Mouse (Mus musculus): ENCODE measurements at regions not wholly inside any gene's neighbourhood (a gene's known extent, or its start where the extent isn't known, plus 50 kb on each side); places are given as distances from the start of the nearest gene placed in this dataset.

DNA sequence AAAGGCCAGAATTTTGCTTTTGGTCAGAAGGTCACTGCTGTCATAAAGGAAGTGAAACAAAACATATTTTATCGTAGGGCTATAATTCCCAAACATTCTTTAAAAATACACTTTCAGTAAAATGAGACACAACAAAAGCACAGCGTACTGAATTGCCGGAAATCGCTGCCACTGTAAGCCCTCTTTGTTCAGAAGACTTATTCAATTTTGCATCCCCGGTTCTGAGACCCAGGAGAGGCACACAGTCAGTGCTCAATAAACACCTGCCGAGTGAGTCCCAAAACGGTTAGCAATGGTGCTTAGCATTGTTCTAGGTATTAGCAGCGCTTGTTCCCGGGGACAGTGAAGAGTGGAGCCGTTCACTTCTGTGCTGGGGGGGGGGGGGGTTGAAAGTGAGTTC, 72.9 kb upstream of the Lmo2 start:
- H3K9ac ChIP-seq (ENCODE audit: low read depth, low read length): no peak overlapping the region
- H3K4me3 ChIP-seq (ENCODE audit: low read length): no peak overlapping the region
- 56% methylated on average over 10 of the region's 10 CpGs for WGBS
- peaks cover 7% of the 10 kb centered on the region for H3K4me1 ChIP-seq (ENCODE audit: control insufficient read depth, insufficient read depth, low read depth, low read length)
- no peak overlapping the region for H3K27ac ChIP-seq (ENCODE audit: low read depth, low read length)
- no peak for ATAC-seq
- no peaks in the 10 kb centered on the region for H3K9me3 ChIP-seq (ENCODE audit: control insufficient read depth, low read length)
- H3K36me3 ChIP-seq (ENCODE audit: control insufficient read depth, insufficient read depth, low read length): no peaks in the 10 kb centered on the region
- H3K4me2 ChIP-seq (ENCODE audit: low read length): no peak overlapping the region
- no peaks in the 10 kb centered on the region for H3K27me3 ChIP-seq (replicated peaks; ENCODE audit: control insufficient read depth, insufficient read depth, low read length)

DNA sequence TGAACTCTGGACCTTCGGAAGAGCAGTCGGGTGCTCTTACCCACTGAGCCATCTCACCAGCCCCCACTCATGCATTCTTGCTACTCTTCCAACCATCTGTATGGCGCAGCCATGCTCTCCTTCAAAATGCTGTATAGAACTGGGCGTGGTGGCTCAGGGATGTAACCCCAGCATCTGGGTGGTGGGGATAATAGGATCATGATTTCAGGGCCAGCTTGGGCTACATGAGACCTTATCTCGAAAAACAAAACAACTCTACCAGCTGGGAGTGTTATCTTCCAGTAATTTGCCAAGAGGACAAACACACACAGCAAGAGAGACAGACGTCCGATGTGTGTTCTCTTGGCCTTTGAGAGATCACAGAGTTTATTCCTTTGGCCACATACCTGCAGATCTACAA, 69.8 kb upstream of the Lmo2 start:
- 95% methylated on average over 7 of the region's 7 CpGs for WGBS
- H3K9ac ChIP-seq (ENCODE audit: low read depth, low read length): no peak overlapping the region
- no peak overlapping the region for H3K4me3 ChIP-seq (ENCODE audit: low read length)
- no peak overlapping the region for H3K27ac ChIP-seq (ENCODE audit: low read depth, low read length)
- H3K4me2 ChIP-seq (ENCODE audit: low read length): no peak overlapping the region
- H3K27me3 ChIP-seq (replicated peaks; ENCODE audit: control insufficient read depth, insufficient read depth, low read length): no peaks in the 10 kb centered on the region
- ATAC-seq: no peak
- no peaks in the 10 kb centered on the region for H3K4me1 ChIP-seq (ENCODE audit: control insufficient read depth, insufficient read depth, low read depth, low read length)
- no peaks in the 10 kb centered on the region for H3K9me3 ChIP-seq (ENCODE audit: control insufficient read depth, low read length)
- no peaks in the 10 kb centered on the region for H3K36me3 ChIP-seq (ENCODE audit: control insufficient read depth, insufficient read depth, low read length)

DNA sequence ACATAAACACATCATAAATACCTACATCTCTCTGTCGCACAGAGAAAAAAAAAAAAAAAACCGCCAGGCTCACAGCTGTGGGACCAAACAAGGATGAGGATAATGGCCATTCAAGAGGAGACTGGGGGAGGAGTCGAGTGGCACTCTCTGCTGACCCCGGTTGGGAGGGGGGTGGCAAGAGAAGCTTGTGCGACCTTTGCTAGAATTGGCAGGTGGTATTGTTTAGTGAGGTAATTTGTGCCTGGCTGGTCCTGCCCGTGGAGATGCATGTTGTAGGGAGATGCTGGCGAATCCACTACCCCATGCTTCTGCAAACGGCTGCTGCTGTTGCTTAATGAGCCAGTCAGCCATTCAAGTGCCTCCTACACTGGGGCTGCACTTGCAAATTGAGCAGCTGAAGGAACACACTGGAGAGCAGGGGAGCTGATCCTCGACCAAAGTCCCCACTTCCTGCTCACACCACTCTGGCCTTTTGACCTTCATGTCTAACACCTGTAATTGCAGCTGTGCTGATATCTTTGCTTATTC, 66.5 kb upstream of the Lmo2 start:
- no peak overlapping the region for H3K9ac ChIP-seq (ENCODE audit: low read depth, low read length)
- no peak overlapping the region; the same call in 1 of the 2 replicates for H3K4me2 ChIP-seq (ENCODE audit: low read length)
- H3K27ac ChIP-seq (ENCODE audit: low read depth, low read length): no peak overlapping the region
- no peaks in the 10 kb centered on the region for H3K36me3 ChIP-seq (ENCODE audit: control insufficient read depth, insufficient read depth, low read length)
- no peaks in the 10 kb centered on the region for H3K27me3 ChIP-seq (replicated peaks; ENCODE audit: control insufficient read depth, insufficient read depth, low read length)
- 1% methylated on average over 9 of the region's 9 CpGs for whole genome bisulfite sequencing
- H3K4me1 ChIP-seq (ENCODE audit: control insufficient read depth, insufficient read depth, low read depth, low read length): no peaks in the 10 kb centered on the region
- no peaks in the 10 kb centered on the region for H3K9me3 ChIP-seq (ENCODE audit: control insufficient read depth, low read length)
- ATAC-seq: peak; percentile 74
- no peak overlapping the region for H3K4me3 ChIP-seq (ENCODE audit: low read length)

DNA sequence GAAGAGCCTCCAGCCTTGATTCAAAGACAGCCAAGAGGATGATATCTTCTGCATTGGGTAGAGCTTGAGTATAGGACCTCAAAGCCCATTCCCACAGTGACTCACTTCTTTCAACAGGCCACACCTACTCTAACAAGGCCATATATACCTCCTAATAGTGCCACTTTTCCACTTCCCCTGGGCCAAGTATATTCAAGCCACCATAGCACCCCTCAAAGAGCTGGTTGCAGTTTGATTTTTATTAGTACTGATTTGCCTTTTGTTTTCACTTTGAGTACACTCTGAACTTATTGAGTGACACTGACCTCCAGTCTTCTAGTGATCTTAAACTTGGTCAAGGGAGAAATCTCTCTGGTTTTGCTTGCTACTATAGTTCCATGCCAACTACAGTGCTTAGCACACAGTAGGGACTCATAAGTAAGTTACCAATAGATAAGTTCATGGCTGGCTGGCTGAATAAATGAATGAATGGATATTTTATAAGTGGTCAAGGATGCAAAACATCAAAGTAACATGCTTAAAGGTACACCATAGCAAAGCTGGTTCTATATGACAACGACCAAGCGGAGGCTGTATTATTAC, 64.5 kb upstream of the Lmo2 start:
- no peak overlapping the region for H3K27ac ChIP-seq (ENCODE audit: low read depth, low read length)
- no peaks in the 10 kb centered on the region for H3K9me3 ChIP-seq (ENCODE audit: control insufficient read depth, low read length)
- H3K4me2 ChIP-seq (ENCODE audit: low read length): no peak overlapping the region
- no peak overlapping the region for H3K4me3 ChIP-seq (ENCODE audit: low read length)
- no peaks in the 10 kb centered on the region for H3K36me3 ChIP-seq (ENCODE audit: control insufficient read depth, insufficient read depth, low read length)
- no peaks in the 10 kb centered on the region for H3K4me1 ChIP-seq (ENCODE audit: control insufficient read depth, insufficient read depth, low read depth, low read length)
- 94% methylated on average over 2 of the region's 2 CpGs for WGBS
- no peaks in the 10 kb centered on the region for H3K27me3 ChIP-seq (replicated peaks; ENCODE audit: control insufficient read depth, insufficient read depth, low read length)
- ATAC-seq: no peak
- no peak overlapping the region for H3K9ac ChIP-seq (ENCODE audit: low read depth, low read length)

DNA sequence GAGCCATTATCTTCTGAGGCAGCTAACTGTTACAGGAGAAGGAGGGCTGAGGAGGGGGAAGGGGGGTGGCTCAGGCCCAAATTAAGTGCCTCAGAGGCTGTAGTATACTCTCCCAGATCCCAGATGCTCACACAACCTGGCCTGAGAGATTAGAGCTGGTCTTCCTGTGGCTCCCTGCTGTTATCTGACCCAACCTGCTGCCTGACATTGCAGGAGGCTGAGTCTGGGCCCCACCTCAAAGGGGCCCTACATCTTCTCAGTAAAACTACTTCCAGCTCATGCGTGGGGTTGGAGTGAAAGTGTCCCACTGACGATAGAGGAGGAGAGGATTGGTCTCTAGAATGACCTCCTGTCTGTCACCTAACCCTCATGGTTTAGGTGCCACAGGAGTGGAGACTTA, 64.0 kb upstream of the Lmo2 start:
- no peak overlapping the region for H3K4me3 ChIP-seq (ENCODE audit: low read length)
- no peak overlapping the region for H3K9ac ChIP-seq (ENCODE audit: low read depth, low read length)
- 58% methylated on average over 2 of the region's 2 CpGs for WGBS
- no peaks in the 10 kb centered on the region for H3K36me3 ChIP-seq (ENCODE audit: control insufficient read depth, insufficient read depth, low read length)
- no peak overlapping the region for H3K27ac ChIP-seq (ENCODE audit: low read depth, low read length)
- H3K4me2 ChIP-seq (ENCODE audit: low read length): no peak overlapping the region
- ATAC-seq: no peak
- no peaks in the 10 kb centered on the region for H3K9me3 ChIP-seq (ENCODE audit: control insufficient read depth, low read length)
- H3K4me1 ChIP-seq (ENCODE audit: control insufficient read depth, insufficient read depth, low read depth, low read length): no peaks in the 10 kb centered on the region
- H3K27me3 ChIP-seq (replicated peaks; ENCODE audit: control insufficient read depth, insufficient read depth, low read length): no peaks in the 10 kb centered on the region

DNA sequence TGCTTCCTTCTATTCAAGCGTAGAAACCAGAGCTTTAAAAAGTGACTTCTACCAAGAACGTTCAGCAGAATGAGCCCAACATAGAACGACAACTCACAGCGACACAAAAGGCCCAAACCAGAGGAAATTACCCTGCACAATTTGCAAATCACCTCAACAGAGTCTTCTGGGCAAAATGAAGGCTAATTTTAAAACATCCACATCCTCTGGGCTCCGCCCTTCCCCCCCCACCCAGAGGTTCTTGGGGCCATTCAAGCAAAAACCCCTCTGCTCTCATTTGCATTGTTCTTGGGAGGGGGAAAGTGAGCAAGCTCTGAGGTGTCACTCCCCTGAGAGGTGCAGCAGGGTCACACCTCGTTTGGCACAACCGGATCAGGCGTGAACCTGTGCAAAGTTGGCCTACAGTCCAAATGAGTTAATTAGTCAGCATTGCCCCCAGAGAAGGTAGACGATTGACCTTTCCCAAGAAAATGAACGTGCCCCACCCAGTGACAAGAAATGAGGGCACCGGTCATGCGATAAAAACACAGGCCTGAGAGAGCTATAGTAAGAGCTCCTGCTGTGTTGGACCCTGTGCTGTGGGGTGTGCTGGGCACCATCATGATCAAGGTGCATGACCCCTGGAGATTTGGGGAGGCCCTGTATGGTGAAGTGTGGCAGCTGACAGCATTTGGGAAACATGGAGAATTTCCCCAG, 62.7 kb upstream of the Lmo2 start:
- Histone ChIP-seq H3K4me1 (ENCODE audit: control insufficient read depth, insufficient read depth, low read depth, low read length) (no peaks in the 10 kb centered on the region), H3K4me3 (ENCODE audit: low read length) (no peak overlapping the region), H3K9ac (ENCODE audit: low read depth, low read length) (no peak overlapping the region), H3K4me2 (ENCODE audit: low read length) (no peak overlapping the region), H3K27ac (ENCODE audit: low read depth, low read length) (no peak overlapping the region), H3K36me3 (ENCODE audit: control insufficient read depth, insufficient read depth, low read length) (no peaks in the 10 kb centered on the region), H3K27me3 (replicated peaks; ENCODE audit: control insufficient read depth, insufficient read depth, low read length) (no peaks in the 10 kb centered on the region), H3K9me3 (ENCODE audit: control insufficient read depth, low read length) (no peaks in the 10 kb centered on the region)
- 57% methylated on average over 12 of the region's 12 CpGs for WGBS
- no peak for ATAC-seq

DNA sequence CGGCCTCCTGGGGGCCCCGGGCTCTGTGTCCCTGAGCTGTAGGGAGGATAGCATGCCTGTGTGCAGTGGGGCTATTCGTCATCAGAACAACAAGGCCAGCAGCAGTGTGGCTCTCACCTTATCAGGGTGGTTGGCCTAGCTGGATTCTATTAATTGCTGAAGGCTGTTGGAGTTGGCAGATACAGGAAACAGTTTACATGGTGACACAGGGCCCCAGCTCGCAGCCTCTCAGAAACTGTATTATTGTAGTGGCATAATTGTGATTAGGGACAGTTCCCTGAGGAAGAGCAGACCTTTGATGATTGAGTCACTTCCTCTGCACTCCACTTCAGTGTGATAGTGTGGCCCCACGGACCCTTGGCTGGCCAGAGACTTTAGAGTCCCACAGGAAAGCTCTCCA, 61.6 kb upstream of the Lmo2 start:
- no peak overlapping the region for H3K9ac ChIP-seq (ENCODE audit: low read depth, low read length)
- no peak for ATAC-seq
- H3K27ac ChIP-seq (ENCODE audit: low read depth, low read length): no peak overlapping the region
- no peak overlapping the region for H3K4me3 ChIP-seq (ENCODE audit: low read length)
- no peaks in the 10 kb centered on the region for H3K9me3 ChIP-seq (ENCODE audit: control insufficient read depth, low read length)
- WGBS: 65% methylated on average over 5 of the region's 5 CpGs
- no peaks in the 10 kb centered on the region for H3K4me1 ChIP-seq (ENCODE audit: control insufficient read depth, insufficient read depth, low read depth, low read length)
- H3K27me3 ChIP-seq (replicated peaks; ENCODE audit: control insufficient read depth, insufficient read depth, low read length): no peaks in the 10 kb centered on the region
- no peak overlapping the region for H3K4me2 ChIP-seq (ENCODE audit: low read length)
- no peaks in the 10 kb centered on the region for H3K36me3 ChIP-seq (ENCODE audit: control insufficient read depth, insufficient read depth, low read length)

DNA sequence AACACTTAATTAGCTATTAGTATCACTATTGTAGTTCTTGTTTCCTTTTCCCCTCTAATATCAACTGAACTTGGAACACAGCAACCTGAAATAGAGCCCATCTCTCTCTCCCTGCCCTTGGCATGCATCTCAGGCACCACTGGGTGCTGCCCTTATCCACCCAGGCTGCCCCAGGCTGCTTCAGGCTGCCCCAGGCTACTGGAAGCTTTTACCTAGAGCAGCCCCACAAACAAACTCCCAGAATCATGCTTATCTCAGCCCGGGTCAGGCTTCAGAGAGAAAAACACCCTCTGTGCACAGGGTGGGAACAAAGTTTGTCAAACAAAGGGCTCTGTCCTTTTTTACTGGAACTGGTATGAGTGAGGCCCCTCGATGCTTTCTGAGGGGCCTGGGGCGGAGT, 61.0 kb upstream of the Lmo2 start:
- 42% methylated on average over 3 of the region's 3 CpGs for WGBS
- ATAC-seq: no peak
- Histone ChIP-seq H3K36me3 (ENCODE audit: control insufficient read depth, insufficient read depth, low read length) (no peaks in the 10 kb centered on the region), H3K4me1 (ENCODE audit: control insufficient read depth, insufficient read depth, low read depth, low read length) (no peaks in the 10 kb centered on the region), H3K27me3 (replicated peaks; ENCODE audit: control insufficient read depth, insufficient read depth, low read length) (no peaks in the 10 kb centered on the region), H3K9ac (ENCODE audit: low read depth, low read length) (no peak overlapping the region), H3K9me3 (ENCODE audit: control insufficient read depth, low read length) (no peaks in the 10 kb centered on the region), H3K27ac (ENCODE audit: low read depth, low read length) (no peak overlapping the region), H3K4me3 (ENCODE audit: low read length) (no peak overlapping the region), H3K4me2 (ENCODE audit: low read length) (no peak overlapping the region)

DNA sequence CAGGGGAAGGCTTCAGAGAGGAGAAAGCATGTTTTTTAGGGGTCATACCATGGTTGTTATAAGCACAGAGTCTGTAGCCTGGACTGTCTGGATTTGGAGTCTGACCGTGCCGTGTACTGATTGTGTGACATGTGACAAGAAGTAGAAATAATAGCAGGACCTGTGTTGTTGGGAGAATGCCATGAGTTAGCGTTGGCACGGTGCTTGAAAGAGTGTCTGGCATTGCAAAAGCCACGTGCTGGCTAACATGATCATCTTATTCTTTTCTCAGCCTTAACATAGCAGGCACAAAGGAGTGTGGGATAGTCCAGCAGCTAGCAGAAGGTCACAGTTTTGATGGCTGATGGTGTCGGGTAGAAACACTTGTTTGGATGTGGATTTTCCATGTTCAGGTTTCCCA, 58.1 kb upstream of the Lmo2 start:
- Histone ChIP-seq H3K4me1 (ENCODE audit: control insufficient read depth, insufficient read depth, low read depth, low read length) (peaks cover 6% of the 10 kb centered on the region; the same call in 1 of the 2 replicates), H3K9ac (ENCODE audit: low read depth, low read length) (no peak overlapping the region), H3K27me3 (replicated peaks; ENCODE audit: control insufficient read depth, insufficient read depth, low read length) (no peaks in the 10 kb centered on the region), H3K4me2 (ENCODE audit: low read length) (no peak overlapping the region), H3K27ac (ENCODE audit: low read depth, low read length) (no peak overlapping the region), H3K9me3 (ENCODE audit: control insufficient read depth, low read length) (no peaks in the 10 kb centered on the region), H3K36me3 (ENCODE audit: control insufficient read depth, insufficient read depth, low read length) (no peaks in the 10 kb centered on the region), H3K4me3 (ENCODE audit: low read length) (no peak overlapping the region)
- WGBS: 75% methylated on average over 6 of the region's 6 CpGs
- no peak for ATAC-seq

All from hindbrain, embryonic 16.5 days (tissue).